Mouse (Mus musculus) gastrocnemius, postnatal 36 days (tissue): ENCODE data around the gene Syde2. TPM values are rescaled to one million over a fixed set of nuclear protein-coding genes. Genes with fewer than 3 reads are reported as not detected.

ENCODE experiments used
- DNase-seq, 2 experiments: peaks; one replicate each; pipeline ENCODE4 v3.0.0; 2022
- intact Hi-C: fragments of 180-260 bp; cut with DNase I; formaldehyde crosslinking; loops from one replicate; pipeline ENCODE4 v1.15.1; 2025
- total RNA-seq, 2 experiments: library from RNA; stranded (reverse); gene quantifications; 2 replicates each; pipeline ENCODE4 v1.2.3; 2021

Syde2 gene
- total RNA-seq, 2 experiments from 2014 or later = 0.79 to 0.82 TPM

DNA sequence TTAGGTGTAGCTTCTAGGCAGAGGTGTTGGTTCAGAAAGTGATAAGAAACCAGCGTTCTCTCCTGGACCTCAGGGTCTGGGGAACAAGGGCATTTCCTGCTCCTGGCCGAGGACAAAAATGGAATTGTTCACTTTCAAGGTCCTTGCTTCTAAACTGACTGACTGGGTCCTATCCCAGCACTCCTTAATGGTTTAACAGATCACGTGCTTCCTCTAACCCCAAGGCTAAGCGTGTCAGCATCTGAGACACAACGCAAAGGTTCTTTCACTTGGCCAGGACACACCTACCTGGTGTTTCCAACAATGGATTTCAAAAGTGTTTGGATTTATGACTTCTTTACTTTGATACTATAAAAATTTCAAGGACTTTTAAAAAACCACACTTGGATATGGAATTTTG is 62.3 kb downstream of the Syde2 start:
- no peak for DNase-seq
- intact Hi-C loops = no loop called here

DNA sequence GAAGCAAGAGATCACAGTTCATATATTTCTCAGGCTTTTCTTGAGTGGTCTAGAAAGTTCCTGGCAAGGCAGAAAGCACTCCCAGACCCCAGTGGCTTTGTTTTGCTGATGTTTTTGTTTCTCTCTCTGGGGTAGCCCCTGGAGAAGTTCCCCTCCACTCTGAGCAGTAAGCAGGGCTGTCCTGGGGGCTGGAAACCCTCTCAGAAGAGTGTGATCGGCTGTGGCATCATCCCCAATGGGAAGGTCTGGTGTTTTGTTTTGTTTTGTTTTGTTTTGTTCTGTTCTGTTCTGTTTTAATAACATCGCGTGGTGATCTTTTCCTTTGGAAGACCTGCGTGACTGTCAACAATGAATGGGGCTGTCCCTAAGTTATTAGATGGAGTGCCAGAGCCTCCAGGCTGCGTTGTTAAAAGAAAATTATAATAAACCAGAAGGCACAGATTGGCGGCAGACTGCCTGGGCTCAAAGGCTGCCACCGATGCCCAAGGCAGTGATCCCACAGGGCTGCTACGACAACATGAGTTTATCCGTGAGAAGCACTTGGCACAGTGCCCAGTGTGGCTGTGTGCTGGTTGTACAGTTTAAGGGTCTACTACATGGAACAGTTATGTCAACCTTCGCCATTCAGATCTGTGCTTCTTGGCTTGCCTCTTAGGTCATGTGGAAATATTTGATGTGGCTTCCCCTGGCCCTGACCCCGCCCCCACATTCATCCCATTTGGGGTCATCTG is 63.8 kb downstream of the Syde2 start:
- intact Hi-C loops = no loop called here
- no peak for DNase-seq

DNA sequence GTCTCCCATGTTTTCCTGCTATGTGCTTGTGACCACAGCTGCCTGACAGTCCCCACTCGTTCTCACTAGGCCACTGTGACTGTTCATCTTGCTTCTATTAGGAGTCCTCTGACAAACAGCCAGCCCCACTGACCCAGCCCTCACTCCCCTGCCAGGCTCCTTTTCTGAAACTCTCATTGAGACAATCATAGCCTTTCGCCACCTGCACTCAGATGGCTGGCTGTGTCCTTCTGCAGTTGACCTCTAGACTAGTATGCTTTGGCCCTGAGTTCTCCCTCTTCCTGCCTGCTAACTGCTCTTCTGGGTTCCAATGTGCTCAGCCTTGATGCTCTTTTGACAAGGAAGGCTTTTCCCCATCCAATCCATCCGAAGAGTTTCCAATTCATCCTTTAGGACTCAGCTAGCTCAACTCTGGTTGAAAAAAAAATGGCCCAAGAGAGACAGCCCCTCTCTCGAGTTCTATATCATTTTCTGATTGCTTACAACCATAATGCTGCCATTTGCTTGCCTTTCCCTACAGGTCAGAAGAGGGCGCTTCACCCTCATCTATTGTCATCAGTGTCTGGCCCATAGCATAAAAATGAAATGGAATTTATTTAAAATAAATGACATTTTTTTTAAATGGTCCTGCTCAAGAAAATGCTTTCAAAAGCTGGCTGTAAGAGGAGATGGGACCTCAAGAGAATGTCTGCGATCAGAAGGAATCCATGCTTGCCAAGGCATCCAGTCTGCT is 65.6 kb downstream of the Syde2 start:
- no peak for DNase-seq
- intact Hi-C loops = no loop called here

DNA sequence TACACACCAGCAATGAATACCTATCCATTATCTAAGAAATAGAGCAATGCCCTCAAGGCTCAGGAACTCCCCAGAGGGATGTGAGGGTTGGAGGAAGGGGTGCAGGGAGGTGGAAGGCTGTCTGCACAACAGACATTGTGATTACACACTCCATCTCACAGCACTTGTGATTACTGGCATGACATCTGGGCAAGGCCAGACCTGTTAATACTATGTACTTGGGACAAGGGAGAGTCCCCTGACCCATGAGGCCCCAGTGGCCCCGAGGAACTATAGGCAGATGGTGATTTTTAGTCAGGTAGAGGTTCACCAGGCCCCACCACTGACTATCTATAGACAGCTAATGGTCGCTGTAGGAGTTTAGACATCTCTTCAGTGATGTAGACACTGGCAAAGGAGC is 66.2 kb downstream of the Syde2 start:
- intact Hi-C loops = no loop called here
- no peak for DNase-seq

- no peak for DNase-seq
- intact Hi-C loops = loop anchor here (5.0 kb wide), 1 partner anchor 120 kb away; the partner anchor contains the start of gene 2410004B18Rik
Observed at GRCm38 (mm10) chr3:146057131-146057530, 69.5 kb downstream of the Syde2 start.

DNA sequence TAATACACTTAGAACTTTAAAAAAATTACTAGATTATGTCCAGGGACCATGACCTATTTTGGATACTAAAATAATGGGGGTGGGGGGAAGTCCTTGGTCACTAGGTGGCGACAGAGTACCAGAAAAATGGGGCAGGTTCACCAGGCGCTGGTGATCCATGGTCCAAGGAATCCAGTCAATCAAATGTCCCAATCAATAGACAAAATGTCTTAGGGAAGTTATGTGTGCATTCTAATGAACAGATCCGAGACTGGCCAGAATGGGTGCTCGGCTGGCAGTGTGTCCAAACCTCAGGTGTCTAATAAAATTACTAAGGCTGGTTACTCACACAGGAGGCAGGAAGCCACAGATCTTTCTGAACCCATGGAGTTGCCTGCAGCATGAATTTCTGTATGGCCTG is 70.6 kb downstream of the Syde2 start:
- intact Hi-C loops = loop anchor here (2.0 to 5.0 kb wide), 2 partner anchors 119 to 121 kb away; partner anchors contain the start of gene 2410004B18Rik
- peak in 1 of 2 experiments; percentile 25 for DNase-seq

DNA sequence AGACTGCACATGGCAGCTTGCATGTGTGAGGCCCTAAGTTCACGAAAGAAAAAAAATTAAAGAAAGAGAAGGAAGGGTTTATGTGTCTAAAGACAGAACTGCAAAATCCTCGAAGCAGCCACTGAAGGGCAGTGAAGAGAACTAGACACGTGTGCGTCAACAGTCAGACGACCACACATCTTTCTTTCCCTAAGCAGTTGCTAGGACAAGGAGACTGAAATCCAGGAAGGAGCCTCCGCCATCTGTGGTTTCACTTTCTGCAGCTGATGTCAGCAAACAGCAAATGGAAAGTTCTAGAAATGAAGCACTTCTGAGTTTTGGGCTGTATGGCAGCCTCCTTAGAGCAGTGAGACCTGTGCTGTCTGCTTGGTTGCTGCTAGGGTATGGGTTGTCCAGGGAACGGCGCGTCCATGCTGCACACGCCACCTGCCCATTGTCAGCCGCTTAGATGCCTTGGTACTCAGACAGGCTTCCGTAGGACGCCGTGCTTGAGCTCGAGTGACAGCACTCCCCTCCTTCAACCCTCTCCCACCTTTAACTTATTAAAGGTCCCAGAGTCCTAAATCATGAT is 71.8 kb downstream of the Syde2 start:
- DNase-seq = no peak
- intact Hi-C loops = loop anchor here (2.0 to 5.0 kb wide), 2 partner anchors 117 to 122 kb away; partner anchors contain the start of gene 2410004B18Rik

GRCm38 (mm10) chr3:146063146-146063545 is 75.5 kb downstream of the Syde2 start:
- no peak for DNase-seq
- intact Hi-C loops = no loop called here

GRCm38 (mm10) chr3:146069276-146069675 is 81.6 kb downstream of the Syde2 start:
- intact Hi-C loops = no loop called here
- DNase-seq = no peak

Other genes with a start within 250 kb of the Syde2 start
- 1 to 10 TPM; 2.7 to 4.0 TPM for gene Ddah1, start 229.2 kb upstream of the Syde2 start, total RNA-seq
- gene Bcl10, start 65.1 kb upstream of the Syde2 start, total RNA-seq = 10 to 100 TPM in 1 of 2 experiments, 1 to 10 TPM in 1; 8.5 to 10.0 TPM
- 10 to 100 TPM; 17.2 to 18.0 TPM for gene 2410004B18Rik, start 49.9 kb upstream of the Syde2 start, total RNA-seq
- not detected for gene Wdr63, start 120.3 kb downstream of the Syde2 start, total RNA-seq
- not detected for gene Mcoln3, start 129.6 kb downstream of the Syde2 start, total RNA-seq
- under 1 TPM in 1 of 2 experiments, not detected in 1; 0.51 TPM for gene Mcoln2, start 162.0 kb downstream of the Syde2 start, total RNA-seq
- gene Lpar3, start 233.1 kb downstream of the Syde2 start, total RNA-seq = under 1 TPM in 1 of 2 experiments, not detected in 1; 0.17 TPM